Mouse (Mus musculus) MEL (cell line): Measurements from ENCODE around the gene Prox1. TPM values are rescaled to one million over a fixed set of nuclear protein-coding genes. Genes with fewer than 3 reads are reported as not detected.

Experiments
- DNase-seq: peaks from one replicate; pipeline ENCODE4 v3.0.0; 2011; ENCODE audit warnings: low read depth, low spot score
- H3K27ac ChIP-seq: 2 replicates; pipeline ENCODE4 v1.5.1; 2012; ENCODE audit warnings: low read depth, mild to moderate bottlenecking, control low read depth, low read length, moderate library complexity; ENCODE audit not compliant: control insufficient read depth
- H3K27me3 ChIP-seq, 2 experiments: fragments of 150-350 bp in 1 of 2; sonication (generic) in 1 of 2; 2 replicates each; pipeline ENCODE4 v1.6.1; 2012; ENCODE audit warnings: low read length in 2 of 2, mild to moderate bottlenecking in 2 of 2, improper control_type of control experiment in 1 of 2, moderate library complexity in 1 of 2; ENCODE audit not compliant: insufficient read depth in 2 of 2, control insufficient read depth in 1 of 2
- H3K36me3 ChIP-seq, 2 experiments: 2 replicates each; pipeline ENCODE4 v1.6.1; 2012 to 2014; ENCODE audit warnings: low read length in 2 of 2, improper control_type of control experiment in 1 of 2, inconsistent platforms in 1 of 2, mild to moderate bottlenecking in 1 of 2; ENCODE audit not compliant: insufficient read depth in 2 of 2, control insufficient read depth in 1 of 2
- H3K4me1 ChIP-seq, 2 experiments: fragments of 150-350 bp in 1 of 2; sonication (generic) in 1 of 2; 2 replicates each; pipeline ENCODE4 v1.6.1; 2012; ENCODE audit warnings: low read length in 2 of 2, improper control_type of control experiment in 1 of 2, mild to moderate bottlenecking in 1 of 2; ENCODE audit not compliant: insufficient read depth in 2 of 2, control insufficient read depth in 1 of 2
- H3K4me3 ChIP-seq, 2 experiments: fragments of 150-350 bp in 1 of 2; sonication (generic) in 1 of 2; 2 replicates each; pipeline ENCODE4 v1.5.1; 2012; ENCODE audit warnings: low read depth in 2 of 2, low read length in 2 of 2, mild to moderate bottlenecking in 2 of 2, moderate library complexity in 2 of 2, control low read depth in 1 of 2, improper control_type of control experiment in 1 of 2; ENCODE audit not compliant: control insufficient read depth in 1 of 2, insufficient read depth in 1 of 2
- H3K79me2 ChIP-seq: 2 replicates; pipeline ENCODE4 v1.6.1; 2012; ENCODE audit warnings: mild to moderate bottlenecking, low read length, moderate library complexity; ENCODE audit not compliant: control insufficient read depth, poor library complexity, insufficient read depth
- H3K9ac ChIP-seq: 2 replicates; pipeline ENCODE4 v1.6.1; 2012; ENCODE audit warnings: low read depth, mild to moderate bottlenecking, control low read depth, low read length, moderate library complexity; ENCODE audit not compliant: control insufficient read depth, poor library complexity, severe bottlenecking
- H3K9me3 ChIP-seq: fragments of 150-350 bp; sonication (generic); replicated peaks from 2 replicates; pipeline ENCODE4 v1.6.1; 2012; ENCODE audit warnings: mild to moderate bottlenecking, low read length, improper control_type of control experiment, moderate library complexity; ENCODE audit not compliant: insufficient read depth
- CHD1 ChIP-seq: IDR thresholded peaks from 2 replicates; pipeline ENCODE4 v1.6.1; 2012; ENCODE audit warnings: low read depth, mild to moderate bottlenecking, inconsistent platforms, low read length, improper control_type of control experiment
- CHD2 ChIP-seq: IDR thresholded peaks from 2 replicates; pipeline ENCODE4 v1.6.1; 2011; ENCODE audit warnings: low read length, improper control_type of control experiment
- CTCF ChIP-seq, 3 experiments: IDR thresholded peaks in 2 of 3; conservative IDR thresholded peaks in 1 of 3; 2 replicates each; pipeline ENCODE4 v1.5.1; 2011 to 2012; ENCODE audit warnings: low read length in 3 of 3, low read depth in 2 of 3, mild to moderate bottlenecking in 2 of 3, improper control_type of control experiment in 1 of 3, inconsistent platforms in 1 of 3, mixed read lengths in 1 of 3, moderate library complexity in 1 of 3; ENCODE audit not compliant: control insufficient read depth in 1 of 3, insufficient read depth in 1 of 3, poor library complexity in 1 of 3, severe bottlenecking in 1 of 3
- ELF1 ChIP-seq: IDR thresholded peaks from 2 replicates; pipeline ENCODE4 v1.6.1; 2014; ENCODE audit warnings: low read depth, mild to moderate bottlenecking, inconsistent platforms, low read length, improper control_type of control experiment, moderate library complexity
- EP300 ChIP-seq, 2 experiments: IDR thresholded peaks; 2 replicates each; pipeline ENCODE4 v1.6.1; 2011; ENCODE audit warnings: improper control_type of control experiment in 2 of 2, low read length in 2 of 2, low read depth in 1 of 2, mild to moderate bottlenecking in 1 of 2
- GABPA ChIP-seq: IDR thresholded peaks from 2 replicates; pipeline ENCODE4 v1.6.1; 2012; ENCODE audit warnings: low read depth, mild to moderate bottlenecking, inconsistent platforms, low read length, improper control_type of control experiment, moderate library complexity
- HCFC1 ChIP-seq: IDR thresholded peaks from 2 replicates; pipeline ENCODE4 v1.6.1; 2012; ENCODE audit warnings: low read depth, mild to moderate bottlenecking, inconsistent platforms, low read length, improper control_type of control experiment, moderate library complexity
- JUND ChIP-seq: IDR thresholded peaks from 2 replicates; pipeline ENCODE4 v1.6.1; 2011; ENCODE audit warnings: low read depth, mild to moderate bottlenecking, improper control_type of control experiment, low read length
- MAX ChIP-seq: IDR thresholded peaks from 2 replicates; pipeline ENCODE4 v1.6.1; 2011; ENCODE audit warnings: low read length, improper control_type of control experiment
- MEF2A ChIP-seq: IDR thresholded peaks from 2 replicates; pipeline ENCODE4 v1.6.1; 2014; ENCODE audit warnings: low read depth, mild to moderate bottlenecking, inconsistent platforms, low read length, improper control_type of control experiment; ENCODE audit not compliant: poor library complexity, insufficient replicate concordance, severe bottlenecking; ENCODE audit errors: extremely low read depth
- MXI1 ChIP-seq: IDR thresholded peaks from 2 replicates; pipeline ENCODE4 v1.6.1; 2011; ENCODE audit warnings: mild to moderate bottlenecking, low read depth, low read length, improper control_type of control experiment
- MYB ChIP-seq: IDR thresholded peaks from 2 replicates; pipeline ENCODE4 v1.6.1; 2011; ENCODE audit warnings: mild to moderate bottlenecking, low read depth, low read length, improper control_type of control experiment
- RAD21 ChIP-seq: IDR thresholded peaks from 2 replicates; pipeline ENCODE4 v1.6.1; 2011; ENCODE audit warnings: mild to moderate bottlenecking, low read depth, low read length, improper control_type of control experiment
- SIN3A ChIP-seq: IDR thresholded peaks from 2 replicates; pipeline ENCODE4 v1.6.1; 2012; ENCODE audit warnings: low read length, improper control_type of control experiment, inconsistent platforms
- SMC3 ChIP-seq: IDR thresholded peaks from 2 replicates; pipeline ENCODE4 v1.6.1; 2011; ENCODE audit warnings: low read depth, low read length, improper control_type of control experiment
- TAL1 ChIP-seq: IDR thresholded peaks from 2 replicates; pipeline ENCODE4 v1.6.1; 2012; ENCODE audit warnings: mild to moderate bottlenecking, inconsistent platforms, low read length, moderate library complexity, mixed read lengths
- TCF12 ChIP-seq: IDR thresholded peaks from 2 replicates; pipeline ENCODE4 v1.6.1; 2014; ENCODE audit warnings: low read depth, mild to moderate bottlenecking, inconsistent platforms, low read length, improper control_type of control experiment, moderate library complexity
- UBTF ChIP-seq: IDR thresholded peaks from 2 replicates; pipeline ENCODE4 v1.6.1; 2012; ENCODE audit warnings: low read depth, mild to moderate bottlenecking, inconsistent platforms, low read length, improper control_type of control experiment, moderate library complexity, borderline replicate concordance; ENCODE audit not compliant: insufficient read depth
- USF2 ChIP-seq, 2 experiments: IDR thresholded peaks; 2 replicates each; pipeline ENCODE4 v1.6.1; 2011 to 2012; ENCODE audit warnings: improper control_type of control experiment in 2 of 2, low read length in 2 of 2, borderline replicate concordance in 1 of 2, inconsistent platforms in 1 of 2, low read depth in 1 of 2, mild to moderate bottlenecking in 1 of 2; ENCODE audit not compliant: insufficient read depth in 1 of 2
- ZC3H11A ChIP-seq: IDR thresholded peaks from 2 replicates; pipeline ENCODE4 v1.6.1; 2012; ENCODE audit warnings: low read depth, mild to moderate bottlenecking, inconsistent platforms, low read length, improper control_type of control experiment
- ZKSCAN1 ChIP-seq: IDR thresholded peaks from 2 replicates; pipeline ENCODE4 v1.6.1; 2012; ENCODE audit warnings: low read depth, mild to moderate bottlenecking, inconsistent platforms, low read length, improper control_type of control experiment, moderate library complexity
- ZMIZ1 ChIP-seq: IDR thresholded peaks from 2 replicates; pipeline ENCODE4 v1.6.1; 2012; ENCODE audit warnings: low read depth, mild to moderate bottlenecking, inconsistent platforms, low read length, improper control_type of control experiment, moderate library complexity
- polyA plus RNA-seq, 2 experiments: library from polyadenylated mRNA; stranded (reverse) in 1 of 2; unstranded in 1 of 2; fragments of >175 nt in 1 of 2; fragments of >200 nt in 1 of 2; gene quantifications; 2 replicates each; pipeline versions ENCODE4 v1.2.1 to v1.2.4; 2012; ENCODE audit warnings: low replicate concordance in 2 of 2, low read depth in 1 of 2; ENCODE audit not compliant: insufficient read length in 2 of 2, insufficient read depth in 1 of 2, missing spikeins in 1 of 2
- total RNA-seq: library from RNA; depleted of rRNA; stranded (reverse); fragments of 300-350 nt; gene quantifications from 2 replicates; pipeline ENCODE4 v1.2.3, GENCODE M21; 2012

The Prox1 gene
- total and polyA plus RNA-seq, 3 experiments, result not detected

GRCm38 (mm10) chr1:190192011-190192410, 21.5 kb upstream of the Prox1 start:
- Histone ChIP-seq H3K79me2 (no peaks in the 10 kb centered on the region), H3K4me3 (no peak overlapping the region), H3K27me3 (no peaks in the 10 kb centered on the region), H3K9ac (no peak overlapping the region), H3K27ac (no peak overlapping the region), H3K4me1 (no peaks in the 10 kb centered on the region), H3K36me3 (no peaks in the 10 kb centered on the region), H3K9me3 (no peaks in the 10 kb centered on the region)
- DNase-seq, result no peak
- TF ChIP-seq ZMIZ1, result no peak
- TF ChIP-seq USF2 (IDR thresholded peaks at IDR 0.05; ENCODE audit: borderline replicate concordance in 1 of 2, insufficient read depth in 1 of 2, low read depth in 1 of 2, low read length in 2 of 2), result no peak
- TF ChIP-seq UBTF, result no peak
- TF ChIP-seq SMC3, result no peak
- TF ChIP-seq JUND, result no peak
- no peak for TF ChIP-seq RAD21
- TF ChIP-seq CHD1, result no peak
- no peak for TF ChIP-seq CTCF (IDR thresholded peaks at IDR 0.05 in 2 of 3, conservative IDR thresholded peaks at IDR 0.05 in 1 of 3; ENCODE audit: control insufficient read depth in 1 of 3, insufficient read depth in 1 of 3, low read depth in 2 of 3, low read length in 3 of 3, poor library complexity in 1 of 3, severe bottlenecking in 1 of 3)
- no peak for TF ChIP-seq SIN3A
- TF ChIP-seq GABPA, result no peak
- TF ChIP-seq CHD2, result no peak
- TF ChIP-seq MAX, result no peak
- no peak for TF ChIP-seq MEF2A
- no peak for TF ChIP-seq EP300 (IDR thresholded peaks at IDR 0.05; ENCODE audit: low read depth in 1 of 2, low read length in 2 of 2)

DNA sequence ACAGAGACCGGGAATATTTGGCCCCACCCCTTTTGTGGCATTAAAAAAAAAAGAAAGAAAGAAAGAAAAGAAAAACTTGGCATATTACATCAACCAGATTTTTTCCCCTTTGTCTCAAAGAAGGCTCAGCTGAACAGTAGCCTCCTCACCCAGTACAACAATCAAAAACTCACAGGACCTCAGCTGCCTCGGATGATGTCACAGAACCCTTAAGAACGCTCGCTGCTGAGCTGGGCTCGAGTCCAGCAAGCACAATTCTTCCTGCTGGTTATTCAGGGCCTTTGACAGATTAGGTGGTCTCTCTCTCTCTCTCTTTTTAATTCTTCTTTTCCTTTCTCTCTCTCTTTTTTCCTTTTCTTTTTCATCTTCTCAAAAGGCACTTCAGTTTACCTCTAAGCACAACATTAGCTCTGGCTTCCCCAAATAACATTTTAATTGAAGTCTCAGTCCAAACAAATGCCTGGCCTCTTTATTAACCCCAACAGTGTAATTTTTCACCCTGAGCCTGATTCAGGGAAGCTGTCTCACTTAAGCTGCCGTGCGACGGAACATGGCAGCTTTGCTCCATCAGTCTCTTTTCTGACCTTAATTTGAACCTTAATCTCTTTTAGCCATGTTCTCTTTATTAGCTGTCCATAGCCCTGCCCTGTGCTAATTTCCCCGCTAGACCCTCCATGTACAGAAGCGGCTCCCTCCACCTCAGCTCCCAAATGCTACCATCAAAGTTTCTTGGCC, 19.9 kb upstream of the Prox1 start:
- Histone ChIP-seq H3K27ac (no peak overlapping the region), H3K36me3 (no peaks in the 10 kb centered on the region), H3K4me1 (no peaks in the 10 kb centered on the region), H3K79me2 (no peaks in the 10 kb centered on the region), H3K4me3 (no peak overlapping the region), H3K27me3 (no peaks in the 10 kb centered on the region), H3K9ac (no peak overlapping the region), H3K9me3 (no peaks in the 10 kb centered on the region)
- TF ChIP-seq ZKSCAN1 (no peak), HCFC1 (no peak), MXI1 (no peak), ELF1 (no peak), ZC3H11A (no peak), CTCF (IDR thresholded peaks at IDR 0.05 in 2 of 3, conservative IDR thresholded peaks at IDR 0.05 in 1 of 3; ENCODE audit: control insufficient read depth in 1 of 3, insufficient read depth in 1 of 3, low read depth in 2 of 3, low read length in 3 of 3, poor library complexity in 1 of 3, severe bottlenecking in 1 of 3) (no peak), MYB (no peak), TCF12 (no peak), TAL1 (no peak), RAD21 (no peak)
- no peak for DNase-seq
